Mouse (Mus musculus) NIH3T3 (cell line): ENCODE results near the gene Ppp4r1.
A peak's percentile ranks its signal among the peaks of the same experiment; 100 is the strongest.

Source experiments
- DNase-seq: peaks from one replicate; pipeline ENCODE4 v3.0.0-alpha.2; 2012; ENCODE audit warnings: low read depth

The Ppp4r1 gene

GRCm38 (mm10) chr17:65802026-65802425 lies 19.7 kb downstream of the Ppp4r1 start:
- DNase-seq: no peak

DNA sequence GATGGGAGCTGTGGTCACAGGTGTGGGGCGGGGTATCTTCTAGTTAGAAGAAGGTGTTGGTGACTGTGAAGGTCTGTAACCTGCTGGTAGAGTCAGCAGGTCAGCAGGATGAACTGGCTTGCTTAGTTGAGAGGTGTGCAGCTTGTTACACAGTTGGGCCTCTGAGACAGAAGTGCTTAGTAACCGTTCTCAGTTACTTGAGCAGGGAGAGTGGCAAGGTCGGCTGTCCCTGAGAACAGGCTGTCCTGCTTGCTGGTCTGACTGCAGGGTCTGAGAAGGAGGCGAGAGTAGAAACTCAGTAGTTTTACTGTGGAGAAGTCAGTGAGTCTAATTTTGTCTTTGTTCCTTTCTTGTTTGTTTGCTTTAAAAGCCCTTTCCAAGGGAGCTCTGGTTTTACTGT lies 23.6 kb downstream of the Ppp4r1 start:
- no peak for DNase-seq

DNA sequence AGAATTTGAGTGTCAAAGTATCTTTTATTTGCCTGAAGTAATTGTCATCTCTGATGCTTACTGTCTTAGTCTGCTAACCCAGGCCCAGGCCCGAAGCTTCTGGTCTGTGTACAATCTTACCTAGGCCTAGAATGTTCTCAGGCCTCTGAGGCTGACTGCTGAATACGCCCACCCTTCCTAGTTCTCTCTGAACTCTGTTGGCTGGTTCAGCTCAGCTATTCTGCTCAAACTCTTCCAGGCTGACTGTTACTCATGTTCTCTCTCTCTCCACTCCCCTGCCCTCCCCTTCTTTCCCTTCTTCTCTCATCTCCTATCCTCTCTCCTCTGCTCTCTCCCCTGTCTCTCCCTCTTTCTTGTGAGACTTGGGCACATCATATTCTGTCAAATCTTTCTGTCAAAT lies 24.0 kb downstream of the Ppp4r1 start:
- DNase-seq: no peak

DNA sequence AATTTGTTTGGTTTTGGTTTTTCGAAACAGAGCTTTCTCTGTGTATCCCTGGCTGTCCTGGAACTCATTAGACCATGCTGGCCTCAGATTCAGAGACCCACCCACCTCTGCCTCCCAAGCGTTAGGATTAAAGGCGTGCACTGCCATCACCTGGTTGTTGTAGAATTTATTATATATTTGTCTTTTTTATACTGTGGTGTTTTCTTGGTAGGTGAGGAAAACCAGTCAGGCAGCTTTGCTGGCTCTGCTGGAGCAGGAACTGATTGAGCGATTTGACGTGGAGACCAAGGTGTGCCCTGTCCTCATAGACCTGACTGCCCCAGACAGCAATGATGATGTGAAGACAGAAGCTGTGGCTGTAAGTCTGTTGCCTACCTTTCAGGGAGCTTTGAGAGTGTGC lies 28.7 kb downstream of the Ppp4r1 start:
- no peak for DNase-seq

GRCm38 (mm10) chr17:65813763-65814162 lies 31.4 kb downstream of the Ppp4r1 start:
- DNase-seq: peak; percentile 78

GRCm38 (mm10) chr17:65820197-65820596 lies 37.8 kb downstream of the Ppp4r1 start:
- no peak for DNase-seq

DNA sequence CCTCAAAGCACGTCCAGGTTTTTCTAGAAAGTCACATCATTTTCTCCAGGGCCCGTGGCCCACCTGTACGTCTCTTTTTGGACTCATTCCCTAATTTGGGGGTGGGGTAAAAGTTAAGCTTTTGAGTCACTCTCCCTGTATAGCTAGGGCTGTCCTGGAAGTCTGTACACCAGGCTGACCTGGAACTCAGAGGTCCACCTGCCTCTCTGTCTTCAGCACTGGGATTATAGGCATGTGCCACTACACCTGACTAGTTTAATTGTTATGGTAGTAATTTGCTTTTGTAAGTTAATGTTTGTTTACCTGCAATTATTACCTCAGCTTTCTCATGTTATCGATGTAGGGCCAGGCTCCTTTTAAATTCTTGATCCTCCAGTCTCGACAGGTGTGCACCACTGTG lies 40.0 kb downstream of the Ppp4r1 start:
- no peak for DNase-seq

DNA sequence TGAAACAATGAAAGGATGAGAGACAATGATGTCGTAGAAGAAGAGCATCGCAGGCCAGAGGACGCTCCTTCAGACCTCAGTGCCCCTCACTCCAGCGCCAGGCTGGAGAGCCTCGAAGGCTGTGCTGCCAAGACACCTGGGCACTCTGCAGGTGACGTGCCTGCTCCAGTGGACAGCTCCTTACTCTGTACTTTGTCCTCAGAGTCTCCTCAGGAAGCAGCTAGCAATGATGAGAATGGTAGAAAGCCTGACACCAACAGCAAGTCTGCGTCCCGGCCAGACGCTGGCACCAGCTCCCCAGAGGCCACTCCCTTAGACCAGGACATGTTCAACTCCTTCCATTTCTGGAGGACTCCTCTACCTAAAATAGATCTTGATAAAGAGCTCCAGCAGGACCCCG lies 41.9 kb downstream of the Ppp4r1 start:
- no peak for DNase-seq

DNA sequence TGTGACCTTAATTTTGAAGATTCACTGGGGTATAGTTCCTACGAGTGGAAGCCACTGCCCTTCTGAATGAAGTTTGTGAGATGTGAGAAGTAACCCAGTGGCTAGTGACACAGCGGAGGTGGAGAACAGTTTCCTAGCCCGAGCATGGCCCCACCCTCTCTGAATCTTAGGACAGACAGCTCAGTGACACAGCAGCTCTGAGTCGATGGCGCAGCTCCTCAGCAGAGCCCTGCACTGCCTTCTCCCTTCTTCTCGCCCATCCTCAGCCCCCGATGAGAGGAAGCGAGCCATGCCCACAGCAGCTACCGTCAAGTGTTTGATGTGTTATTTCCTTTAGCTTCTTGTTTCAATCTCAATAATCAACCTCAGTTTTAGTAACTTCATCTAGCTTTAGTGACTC lies 43.9 kb downstream of the Ppp4r1 start:
- DNase-seq: no peak

- DNase-seq: no peak
These were observed 44.9 kb downstream of the Ppp4r1 start for GRCm38 (mm10) chr17:65827119-65827840.

DNA sequence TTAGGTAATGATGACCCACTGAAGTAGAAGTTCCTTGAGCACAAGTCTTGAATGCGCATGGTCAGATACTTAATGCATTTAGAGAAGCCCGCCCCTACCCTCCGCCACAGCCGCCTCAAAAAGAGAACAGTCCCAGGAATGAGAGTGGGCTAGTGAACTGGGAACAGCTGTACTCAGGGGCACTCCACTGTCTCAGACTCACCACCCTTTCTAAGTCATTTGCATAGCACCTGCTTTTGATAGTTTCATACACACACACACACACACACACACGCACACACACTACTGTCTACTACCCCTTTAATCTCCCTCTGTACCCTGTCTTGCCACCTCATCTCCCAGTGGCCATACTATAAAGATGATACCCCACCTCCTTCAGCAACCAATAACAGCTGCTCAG lies 45.5 kb downstream of the Ppp4r1 start:
- no peak for DNase-seq

DNA sequence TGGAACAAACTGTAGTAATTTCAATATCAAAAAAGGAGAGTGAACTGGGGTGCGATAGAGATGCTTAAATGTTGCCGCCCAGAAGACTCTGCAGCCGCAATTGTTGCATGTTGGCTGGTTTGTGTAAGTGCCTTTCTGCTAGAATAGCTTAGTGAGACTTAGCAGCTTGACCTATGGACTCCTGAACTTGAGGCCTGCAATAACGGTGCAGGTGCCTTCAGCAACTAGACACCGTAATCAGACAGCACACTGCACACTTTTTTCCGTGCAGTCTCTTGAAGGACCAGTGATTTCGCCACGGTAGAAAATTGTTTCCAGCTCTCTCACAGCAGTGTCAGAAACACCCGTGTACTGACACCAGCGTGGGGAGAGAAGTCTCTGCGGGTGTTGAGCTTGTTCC lies 46.6 kb downstream of the Ppp4r1 start:
- DNase-seq: no peak

- peak; percentile 51 for DNase-seq
These were observed 48.0 kb downstream of the Ppp4r1 start for GRCm38 (mm10) chr17:65830216-65830863.

DNA sequence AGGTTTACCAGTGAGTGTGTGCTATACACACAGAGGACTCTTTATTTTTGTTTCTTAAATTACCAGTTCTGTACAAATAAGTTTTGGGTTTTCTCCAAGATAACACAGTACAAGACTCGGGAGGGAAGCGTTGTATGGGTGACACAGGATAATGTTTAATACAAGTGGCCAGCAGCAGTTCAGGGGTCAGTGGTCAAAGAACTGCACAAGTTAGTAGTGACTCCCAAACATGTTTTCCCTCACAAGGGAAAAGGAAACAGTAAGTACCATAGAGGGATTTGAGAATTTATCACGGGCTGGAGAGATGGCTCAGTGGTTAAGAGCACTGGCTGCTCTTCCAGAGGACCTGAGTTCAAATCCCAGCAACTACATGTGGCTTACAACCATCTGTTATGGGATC lies 51.5 kb downstream of the Ppp4r1 start:
- no peak for DNase-seq

DNA sequence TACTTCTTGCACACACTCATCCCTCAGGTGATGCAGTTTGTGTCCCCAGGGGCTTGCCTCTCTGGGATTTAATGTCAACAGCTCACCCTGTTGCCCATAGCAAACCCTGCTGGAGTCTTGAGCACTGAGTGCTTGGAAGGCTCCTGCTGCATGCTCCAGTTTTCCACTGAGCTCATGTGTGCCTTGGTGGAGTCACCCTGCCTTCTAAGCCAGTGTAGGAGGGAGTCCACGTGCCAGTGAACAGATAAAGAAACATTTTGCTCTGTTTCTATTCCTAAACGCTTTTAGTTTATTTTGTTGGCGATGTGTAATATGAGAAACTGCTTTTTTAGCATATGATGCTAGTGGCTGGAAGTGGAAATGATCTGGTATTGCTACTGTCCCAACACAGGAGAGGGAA lies 54.4 kb downstream of the Ppp4r1 start:
- DNase-seq: no peak

GRCm38 (mm10) chr17:65839541-65840256 lies 57.3 kb downstream of the Ppp4r1 start:
- DNase-seq: peak; percentile 30

GRCm38 (mm10) chr17:65842669-65843381 lies 60.5 kb downstream of the Ppp4r1 start:
- DNase-seq: no peak

DNA sequence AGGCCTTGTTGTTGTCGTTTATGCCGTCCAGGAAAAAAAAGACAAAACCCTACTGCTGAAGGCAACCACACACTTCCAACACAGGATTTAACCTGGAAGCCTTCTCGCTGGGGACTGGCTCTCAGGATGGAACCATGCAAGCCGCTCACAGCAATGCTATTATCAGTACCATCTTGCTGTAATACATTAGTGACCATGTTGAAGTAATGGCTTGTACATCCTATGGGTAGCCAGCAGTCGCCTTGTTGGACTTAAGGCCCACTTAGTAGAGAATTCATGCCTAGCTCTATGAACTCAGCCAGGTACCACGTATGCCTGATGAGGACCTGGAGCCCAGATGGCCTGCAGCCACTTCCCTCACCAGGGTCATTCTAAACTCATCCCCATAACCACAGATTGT lies 63.0 kb downstream of the Ppp4r1 start:
- DNase-seq: no peak

DNA sequence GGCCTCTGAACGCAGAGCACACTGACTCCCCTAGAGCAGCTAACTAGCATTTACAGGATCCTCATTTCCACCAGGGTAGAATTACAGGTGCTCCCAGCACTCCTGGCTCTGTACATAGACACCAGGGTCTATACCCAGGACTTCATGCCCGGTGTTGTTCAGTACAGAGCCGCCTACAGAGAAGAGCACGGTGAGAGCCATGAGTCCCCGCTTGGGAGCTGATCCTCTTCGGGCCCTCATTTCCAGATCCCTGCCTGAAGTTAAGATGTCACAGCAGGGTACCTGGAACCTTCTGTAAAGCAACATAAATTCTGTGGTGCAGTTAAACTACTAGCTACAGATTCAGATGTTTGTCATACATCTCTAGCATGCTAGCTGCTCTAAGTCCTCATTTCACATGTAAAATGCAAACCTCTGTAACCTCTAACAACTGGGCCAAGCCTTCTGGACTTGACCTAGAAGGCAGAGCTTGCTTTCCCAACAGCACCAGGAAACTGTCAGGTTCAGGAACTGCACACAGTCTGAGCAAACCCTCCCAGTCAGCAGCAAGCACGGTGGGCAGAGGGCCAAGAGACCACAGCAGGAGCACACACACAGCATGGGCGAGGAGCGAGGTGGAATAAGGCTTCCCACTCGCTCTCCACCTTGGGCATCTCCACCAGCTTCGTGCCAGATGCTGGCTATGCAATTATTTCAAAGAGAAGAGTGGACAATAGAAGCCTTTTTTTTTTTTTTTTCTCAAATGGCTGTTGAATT lies 65.5 kb downstream of the Ppp4r1 start:
- no peak for DNase-seq

DNA sequence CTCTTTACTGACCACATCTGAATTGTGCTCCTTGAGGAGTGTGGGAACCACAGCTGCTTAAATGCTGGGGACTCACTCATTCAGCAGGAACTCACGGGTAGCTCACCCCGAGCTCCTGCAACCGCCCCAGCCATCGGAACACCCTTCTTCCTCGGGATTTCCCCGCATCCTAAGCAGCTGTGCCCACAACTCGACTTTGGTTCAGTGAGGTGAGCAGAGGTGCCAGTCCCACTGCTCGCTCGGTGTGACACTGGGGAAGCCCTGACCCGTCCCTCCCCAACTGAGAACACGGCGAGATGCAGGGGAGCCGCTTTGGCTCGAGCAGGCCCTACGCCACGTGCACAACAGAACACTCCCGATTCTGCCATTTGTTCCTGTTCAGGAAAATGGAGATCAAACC lies 68.1 kb downstream of the Ppp4r1 start:
- no peak for DNase-seq

DNA sequence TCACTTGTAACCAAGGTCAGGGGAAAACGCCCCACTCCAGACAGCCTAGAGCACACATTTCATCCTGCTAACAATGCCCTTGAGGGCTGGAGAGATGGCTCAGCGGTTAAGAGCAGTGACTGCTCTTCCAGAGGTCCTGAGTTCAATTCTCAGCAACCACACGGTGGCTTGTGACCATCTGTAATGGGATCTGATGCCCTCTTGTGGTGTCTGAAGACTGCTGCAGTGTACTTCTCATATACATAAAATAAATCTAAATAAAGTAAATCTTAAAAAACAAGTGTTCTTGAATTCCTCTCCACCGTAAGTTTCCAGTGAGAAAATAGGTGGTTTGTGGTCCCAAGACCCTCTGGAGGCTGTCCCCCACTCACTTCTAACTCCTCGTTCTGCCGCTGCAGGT lies 69.4 kb downstream of the Ppp4r1 start:
- peak; percentile 26 for DNase-seq

DNA sequence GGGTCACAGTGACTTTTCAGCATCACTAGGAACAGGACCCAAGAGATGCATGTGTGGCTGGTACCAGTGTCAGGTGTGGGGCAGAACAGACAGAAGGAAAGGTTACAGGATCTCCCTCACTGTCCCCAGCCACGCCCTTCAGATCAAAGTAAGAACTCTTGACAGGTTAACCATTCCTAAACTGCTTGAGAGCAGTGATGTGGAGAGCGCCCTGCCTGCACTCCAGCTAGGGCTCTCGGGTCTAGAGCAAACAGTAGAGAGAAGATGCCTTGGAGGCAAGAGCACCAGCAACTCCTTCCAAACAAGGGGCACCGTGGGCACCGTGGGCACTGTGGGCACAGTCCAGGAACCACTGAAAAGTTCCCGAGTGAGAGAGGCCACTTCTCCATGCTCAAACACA lies 71.0 kb downstream of the Ppp4r1 start:
- no peak for DNase-seq
